Mouse (Mus musculus) testis, adult 2 months (tissue): ENCODE results near the gene Ephx3. TPM values are rescaled to one million over a fixed set of nuclear protein-coding genes. Genes with fewer than 3 reads are reported as not detected.
"Not testable (repeated sequence)": the region's sequence is repeated elsewhere in the genome, so short reads cannot be mapped to it uniquely, and the experiment has no call there.

Experiments
- H3K27ac ChIP-seq: fragments of 200-500 bp; 2 replicates; pipeline ENCODE4 v1.5.1; 2012; ENCODE audit warnings: low read depth, low read length; ENCODE audit not compliant: control insufficient read depth, insufficient read depth
- H3K27me3 ChIP-seq: fragments of 200-500 bp; 2 replicates; pipeline ENCODE4 v1.6.1; 2012; ENCODE audit warnings: mild to moderate bottlenecking, low read length, moderate library complexity; ENCODE audit not compliant: control insufficient read depth, insufficient read depth
- H3K36me3 ChIP-seq: fragments of 200-500 bp; 2 replicates; pipeline ENCODE4 v1.6.1; 2012; ENCODE audit warnings: mild to moderate bottlenecking, low read length; ENCODE audit not compliant: control insufficient read depth, insufficient read depth
- H3K4me1 ChIP-seq: fragments of 200-500 bp; 2 replicates; pipeline ENCODE4 v1.6.1; 2012; ENCODE audit warnings: low read length; ENCODE audit not compliant: control insufficient read depth, insufficient read depth
- H3K4me3 ChIP-seq: fragments of 200-500 bp; 2 replicates; pipeline ENCODE4 v1.5.1; 2012; ENCODE audit warnings: low read depth, mild to moderate bottlenecking, low read length, moderate library complexity, mixed read lengths; ENCODE audit not compliant: control insufficient read depth
- CTCF ChIP-seq: fragments of 200-500 bp; IDR thresholded peaks from 2 replicates; pipeline ENCODE4 v1.5.1; 2012; ENCODE audit warnings: low read depth, mild to moderate bottlenecking, inconsistent platforms, low read length, moderate library complexity; ENCODE audit not compliant: control insufficient read depth, insufficient read depth, insufficient replicate concordance
- POLR2A ChIP-seq: fragments of 200-500 bp; IDR thresholded peaks from 2 replicates; pipeline ENCODE4 v1.6.1; 2012; ENCODE audit warnings: low read depth, mild to moderate bottlenecking, inconsistent platforms, low read length, moderate library complexity; ENCODE audit not compliant: control insufficient read depth
- polyA plus RNA-seq: library from polyadenylated mRNA; depleted of rRNA; stranded (reverse); fragments of >200 nt; gene quantifications from 2 replicates; pipeline ENCODE4 v1.2.3, GENCODE M21; 2012; rRNA removed

Gene Ephx3
- polyA plus RNA-seq, result 0.10 and 0.11 TPM in 2 replicates

GRCm38 (mm10) chr17:32188863-32189636 is at the start of gene Ephx3:
Ephx3 (minus strand) TSS chr17:32189549.
- TF ChIP-seq CTCF, result no peak
- TF ChIP-seq POLR2A, result no peak
- Histone ChIP-seq H3K4me1 (peaks cover 13% of the 10 kb centered on the region), H3K36me3 (no peaks in the 10 kb centered on the region), H3K4me3 (peak within 1 kb of the TSS; percentile 10), H3K27ac (no peak within 1 kb of the TSS), H3K27me3 (no peaks in the 10 kb centered on the region)

GRCm38 (mm10) chr17:32238589-32238988 is 49.2 kb upstream of the Ephx3 start:
- TF ChIP-seq POLR2A (no peak), CTCF (no peak)
- Histone ChIP-seq H3K36me3 (no peaks in the 10 kb centered on the region; the same call in 1 of the 2 replicates), H3K4me3 (no peak overlapping the region), H3K27me3 (no peaks in the 10 kb centered on the region), H3K27ac (no peak overlapping the region), H3K4me1 (no peaks in the 10 kb centered on the region)

- Histone ChIP-seq H3K4me3 (no peak overlapping the region), H3K36me3 (no peaks in the 10 kb centered on the region), H3K27ac (no peak overlapping the region), H3K4me1 (no peaks in the 10 kb centered on the region), H3K27me3 (no peaks in the 10 kb centered on the region)
- TF ChIP-seq POLR2A, result no peak
- no peak for TF ChIP-seq CTCF
Measured at GRCm38 (mm10) chr17:32235534-32236191, 46.3 kb upstream of the Ephx3 start.

- Histone ChIP-seq H3K27me3 (no peaks in the 10 kb centered on the region), H3K4me1 (no peaks in the 10 kb centered on the region), H3K4me3 (no peak overlapping the region), H3K36me3 (no peaks in the 10 kb centered on the region; the same call in 1 of the 2 replicates), H3K27ac (no peak overlapping the region)
- no peak for TF ChIP-seq CTCF
- TF ChIP-seq POLR2A, result no peak
Measured at GRCm38 (mm10) chr17:32233174-32233573, 43.8 kb upstream of the Ephx3 start.

GRCm38 (mm10) chr17:32229256-32229655 is 39.9 kb upstream of the Ephx3 start:
- H3K4me1 ChIP-seq, result no peaks in the 10 kb centered on the region
- H3K27ac ChIP-seq, result no peak overlapping the region
- H3K4me3 ChIP-seq, result no peak overlapping the region
- H3K27me3 ChIP-seq, result no peaks in the 10 kb centered on the region
- peaks cover 1% of the 10 kb centered on the region; the same call in 1 of the 2 replicates for H3K36me3 ChIP-seq
- no peak for TF ChIP-seq CTCF
- no peak for TF ChIP-seq POLR2A

- Histone ChIP-seq H3K4me3 (no peak overlapping the region), H3K27me3 (no peaks in the 10 kb centered on the region), H3K36me3 (peaks cover 2% of the 10 kb centered on the region), H3K4me1 (no peaks in the 10 kb centered on the region), H3K27ac (no peak overlapping the region)
- TF ChIP-seq CTCF, result no peak
- no peak for TF ChIP-seq POLR2A
Measured at GRCm38 (mm10) chr17:32220873-32221272, 31.5 kb upstream of the Ephx3 start.

- H3K36me3 ChIP-seq, result peaks cover 15% of the 10 kb centered on the region
- H3K27ac ChIP-seq, H3K4me3 ChIP-seq, H3K27me3 ChIP-seq, H3K4me1 ChIP-seq: not testable (repeated sequence)
Measured at GRCm38 (mm10) chr17:32215587-32215986, 26.2 kb upstream of the Ephx3 start.

DNA sequence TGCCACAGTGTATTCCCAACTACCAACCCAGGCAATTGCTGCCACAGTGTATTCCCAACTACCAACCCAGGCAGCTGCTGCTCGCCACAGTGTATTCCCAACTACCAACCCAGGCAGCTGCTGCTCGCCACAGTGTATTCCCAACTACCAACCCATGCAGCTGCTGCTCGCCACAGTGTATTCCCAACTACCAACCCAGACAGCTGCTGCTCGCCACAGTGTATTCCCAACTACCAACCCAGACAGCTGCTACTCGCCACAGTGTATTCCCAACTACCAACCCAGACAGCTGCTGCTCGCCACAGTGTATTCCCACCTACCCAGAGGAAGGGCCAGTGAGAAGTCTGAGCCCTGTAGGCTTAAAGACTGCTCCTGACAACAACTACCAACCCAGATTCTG is 22.2 kb upstream of the Ephx3 start:
- H3K27ac ChIP-seq, H3K4me3 ChIP-seq, H3K4me1 ChIP-seq, H3K27me3 ChIP-seq: not testable (repeated sequence)
- peaks cover 18% of the 10 kb centered on the region for H3K36me3 ChIP-seq
